Mouse (Mus musculus) right cerebral cortex, adult 2 months (tissue): ENCODE measurements around the gene Jph2.
"Not testable (repeated sequence)": the region's sequence is repeated elsewhere in the genome, so short reads cannot be mapped to it uniquely, and the experiment has no call there.

Experiments
- DNase-seq, 2 experiments: peaks; one replicate each; pipeline ENCODE4 v3.0.0; 2021 to 2022; ENCODE audit warnings: low spot score in 2 of 2

Jph2 gene

GRCm38 (mm10) chr2:163411840-163412239 is 14.0 kb upstream of the Jph2 start:
- DNase-seq = no peak

DNA sequence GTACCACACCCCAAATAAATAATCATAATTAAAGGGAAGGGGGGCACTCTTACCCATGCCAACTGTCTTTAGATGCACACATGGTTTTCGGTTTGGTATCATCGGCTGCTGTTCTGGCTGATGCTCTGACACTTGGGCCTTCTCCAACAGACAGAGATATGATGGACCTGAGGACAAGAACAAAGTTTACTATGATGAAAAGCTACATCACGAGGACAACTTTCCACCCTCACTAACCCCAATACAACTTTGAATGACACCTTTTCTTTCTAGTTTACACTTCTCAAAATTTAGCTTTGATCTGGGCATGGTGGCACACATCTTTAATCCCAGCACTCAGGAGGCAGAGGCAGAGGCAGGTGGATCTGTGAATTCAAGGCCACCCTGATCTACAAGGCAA is 13.6 kb upstream of the Jph2 start:
- not testable (repeated sequence) for DNase-seq

GRCm38 (mm10) chr2:163410211-163410610 is 12.4 kb upstream of the Jph2 start:
- DNase-seq = no peak

- no peak for DNase-seq
Measured at GRCm38 (mm10) chr2:163404037-163404815, 6.4 kb upstream of the Jph2 start.

- peak; percentile 90 to 92 for DNase-seq
Measured at GRCm38 (mm10) chr2:163401221-163401620, 3.4 kb upstream of the Jph2 start.

DNA sequence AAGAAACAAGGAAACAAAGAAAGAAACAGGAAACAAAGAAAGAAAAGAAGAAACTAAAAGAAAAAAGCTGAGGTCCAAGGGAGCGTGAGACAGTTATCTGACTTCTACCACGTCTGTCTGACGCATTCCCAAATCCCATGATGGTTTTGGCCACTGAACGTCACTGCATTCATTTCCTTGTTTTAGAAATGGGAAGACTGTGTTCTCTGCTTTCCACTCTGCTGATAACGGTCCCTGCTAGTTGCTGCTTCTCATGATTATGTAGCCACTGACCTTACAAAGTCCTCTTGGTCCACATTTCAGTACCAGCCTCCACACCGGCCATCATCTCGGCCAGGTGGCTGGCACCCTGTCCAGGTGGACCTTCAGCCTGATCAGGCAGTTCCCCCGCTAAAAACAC is 1.4 kb upstream of the Jph2 start:
- DNase-seq = no peak

DNA sequence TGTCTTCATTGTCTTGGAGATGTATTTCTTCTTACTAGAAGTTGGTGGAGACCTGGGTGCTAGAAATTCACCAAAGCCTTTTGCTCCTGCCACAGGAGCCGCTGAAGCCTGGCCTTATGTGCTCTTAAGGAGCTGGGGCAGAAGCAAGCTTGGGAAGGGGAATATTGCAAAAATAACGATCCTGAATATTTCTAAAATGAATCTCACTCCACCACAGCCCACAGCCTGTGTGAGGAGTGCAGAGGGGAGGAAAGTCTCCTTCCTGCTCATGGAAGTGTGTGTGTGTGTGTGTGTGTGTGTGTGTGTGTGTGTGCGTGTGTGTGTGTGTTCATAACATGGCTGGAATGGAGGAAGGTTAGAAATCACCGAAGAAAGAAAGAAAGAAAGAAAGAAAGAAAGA is 977 bp upstream of the Jph2 start:
- no peak for DNase-seq

DNA sequence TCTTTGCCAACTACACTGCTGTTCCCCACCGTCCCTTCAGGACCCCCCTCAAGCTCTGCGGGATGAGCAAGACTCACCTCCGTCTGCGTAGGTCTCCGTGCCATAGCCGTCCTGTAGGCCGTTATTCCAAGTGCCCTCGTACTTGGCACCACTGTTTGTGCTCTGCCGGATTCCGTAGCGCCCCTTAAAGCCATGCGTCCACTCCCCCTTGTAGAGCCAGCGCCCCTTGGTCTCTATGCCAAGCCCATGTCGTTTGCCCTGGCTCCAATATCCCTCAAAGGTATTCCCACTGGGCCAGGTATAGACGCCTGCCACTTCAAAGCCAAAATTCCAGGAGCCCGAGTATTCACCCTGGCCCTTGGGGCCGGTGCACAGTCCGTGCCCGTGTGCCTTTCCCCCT is 722 bp downstream of the Jph2 start:
- no peak for DNase-seq

DNA sequence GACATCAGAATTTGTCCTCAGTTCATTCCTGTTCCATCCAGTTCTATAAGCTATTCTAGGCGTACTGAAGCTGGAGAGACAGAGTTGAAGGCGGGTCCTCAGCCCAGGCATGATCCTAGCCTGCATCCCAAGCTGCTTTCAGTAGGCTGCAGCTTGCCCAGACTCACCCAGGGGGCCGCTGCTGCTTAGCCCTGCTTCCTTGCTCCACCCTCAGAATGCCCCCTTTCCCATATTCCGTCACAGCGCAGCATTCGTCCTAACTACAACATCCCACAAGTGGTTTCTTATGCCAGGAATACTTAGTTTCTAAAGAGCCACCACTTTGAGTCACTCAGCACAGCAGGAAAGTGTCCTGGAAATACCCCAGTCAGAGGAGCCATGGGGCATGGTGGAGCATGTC is 2.8 kb downstream of the Jph2 start:
- no peak for DNase-seq

- no peak for DNase-seq
Measured at GRCm38 (mm10) chr2:163393976-163394375, 3.8 kb downstream of the Jph2 start.

DNA sequence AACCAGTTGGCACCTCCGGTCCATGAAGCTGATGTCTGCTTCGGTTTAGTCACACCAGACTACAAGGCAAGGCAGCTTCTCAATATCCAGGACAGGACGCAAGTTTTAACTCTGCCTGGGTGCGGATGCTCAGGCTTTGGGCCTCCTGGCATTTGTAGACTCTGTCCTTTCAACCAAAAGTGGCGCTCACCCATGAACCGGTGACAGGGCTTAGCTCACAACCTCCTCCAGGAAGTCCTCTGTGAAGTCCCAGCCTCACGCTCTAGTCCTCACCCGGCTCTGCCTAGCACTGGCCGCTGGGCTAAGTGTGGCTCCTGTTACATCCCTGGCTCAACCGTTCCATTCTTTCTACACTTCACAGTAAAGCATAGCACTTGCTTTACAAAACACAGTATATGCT is 4.6 kb downstream of the Jph2 start:
- no peak for DNase-seq

GRCm38 (mm10) chr2:163392436-163392835 is 5.4 kb downstream of the Jph2 start:
- no peak for DNase-seq

DNA sequence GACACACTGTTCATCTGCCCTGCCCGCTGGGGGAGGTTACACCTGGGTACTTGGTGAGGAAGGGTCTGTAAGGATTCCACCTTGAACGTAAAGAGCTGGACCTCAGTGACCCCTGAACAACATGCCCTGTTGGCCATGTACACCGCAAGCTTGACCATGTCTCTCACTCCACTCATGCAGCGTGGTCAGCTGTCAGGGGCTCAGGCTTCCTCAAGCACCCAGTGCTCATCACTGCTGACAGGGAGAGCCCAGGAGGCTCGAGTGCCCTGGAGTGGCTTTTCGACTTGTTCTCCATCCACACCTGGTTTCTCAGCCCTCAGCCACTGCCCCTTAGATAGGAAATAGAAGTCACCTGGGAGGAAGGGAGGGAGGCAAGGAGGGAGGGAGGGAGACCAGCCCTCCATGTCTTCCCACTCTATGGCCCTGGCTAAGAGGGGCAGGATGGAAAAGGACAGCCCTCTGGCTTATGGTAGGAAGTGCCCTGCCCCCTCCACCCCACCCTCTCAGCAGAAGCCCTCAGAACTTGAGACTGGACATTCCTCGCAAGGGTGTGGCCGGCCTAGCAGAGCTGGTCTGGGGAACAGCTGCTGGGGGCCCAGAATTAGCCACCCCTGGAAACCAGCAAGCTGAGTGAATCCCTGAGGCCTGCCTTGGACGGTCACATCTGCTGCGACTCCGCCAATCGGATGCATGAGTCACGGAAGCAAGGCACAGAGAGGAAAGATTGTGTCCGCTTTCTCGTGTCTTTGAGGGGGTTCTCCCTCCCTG is 11.2 kb downstream of the Jph2 start:
- DNase-seq = no peak

GRCm38 (mm10) chr2:163385126-163385525 is 12.7 kb downstream of the Jph2 start:
- DNase-seq = no peak

DNA sequence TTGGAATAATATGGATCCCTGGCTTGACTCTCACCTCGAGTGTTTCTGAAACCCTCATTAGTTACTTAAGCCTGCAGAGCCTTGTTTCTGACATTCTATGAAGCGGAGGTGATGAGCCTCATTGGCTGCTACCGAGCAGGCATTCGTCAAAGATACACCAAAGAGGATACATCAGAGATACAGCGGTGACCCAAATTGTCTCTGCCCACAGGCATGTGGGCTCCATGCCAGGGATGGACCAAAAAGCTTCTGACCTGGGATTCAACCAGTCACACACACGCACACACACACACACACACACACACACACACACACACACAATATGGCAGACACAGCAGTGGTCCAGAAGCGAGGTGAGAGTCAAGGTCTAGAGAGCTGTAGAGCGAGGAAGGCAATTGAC is 16.5 kb downstream of the Jph2 start:
- no peak for DNase-seq

DNA sequence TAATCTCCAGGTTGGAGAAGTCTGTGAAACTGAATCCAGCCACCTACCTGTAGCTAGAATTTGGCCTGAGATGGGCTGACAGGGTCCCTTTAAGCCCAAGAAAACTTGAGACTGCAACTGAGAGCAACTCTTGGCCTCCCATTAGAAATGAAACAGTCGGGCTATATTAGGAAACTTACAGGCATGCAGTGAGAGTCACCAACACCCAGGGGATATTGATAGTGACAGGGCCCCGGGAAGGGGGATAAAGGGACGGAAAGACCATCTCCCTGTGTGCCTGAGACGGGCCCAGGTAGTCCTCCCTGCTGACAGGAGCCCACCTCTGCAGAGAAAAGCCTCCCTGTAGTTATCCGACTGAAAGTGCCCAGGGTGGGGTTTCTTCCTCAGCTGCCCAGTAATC is 18.4 kb downstream of the Jph2 start:
- no peak for DNase-seq

- DNase-seq = no peak
Measured at GRCm38 (mm10) chr2:163376082-163376481, 21.7 kb downstream of the Jph2 start.

DNA sequence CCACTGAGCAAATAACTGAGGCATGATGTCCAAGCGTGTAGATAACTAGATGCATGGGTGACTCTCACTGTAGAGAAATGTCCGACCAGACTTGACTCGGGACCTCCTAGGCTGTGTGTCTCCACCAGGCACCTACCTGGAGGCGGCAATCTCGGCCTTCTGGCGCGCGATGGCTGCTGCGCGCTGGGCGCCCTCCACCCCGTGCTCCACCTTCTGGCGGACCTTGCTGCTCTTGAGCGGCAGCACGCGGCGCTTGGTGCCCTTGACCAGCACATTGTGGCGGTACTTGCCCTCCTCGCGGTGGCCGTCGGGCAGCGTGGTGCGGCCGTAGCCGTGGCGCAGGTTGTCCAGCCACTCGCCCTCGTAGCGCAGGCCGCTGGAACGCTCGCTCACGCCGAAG is 22.3 kb downstream of the Jph2 start:
- DNase-seq = no peak

GRCm38 (mm10) chr2:163372627-163373026 is 25.2 kb downstream of the Jph2 start:
- no peak for DNase-seq

GRCm38 (mm10) chr2:163370175-163370574 is 27.6 kb downstream of the Jph2 start:
- DNase-seq = no peak

- DNase-seq = no peak
Measured at GRCm38 (mm10) chr2:163364785-163365541, 32.8 kb downstream of the Jph2 start.
